Mouse (Mus musculus) liver, embryonic 14.5 days (tissue): ENCODE results near the gene Serpinb9c. TPM values are rescaled to one million over a fixed set of nuclear protein-coding genes. Genes with fewer than 3 reads are reported as not detected.

Experiments
- ATAC-seq: fragments of 200-750 bp; cut with Nextera tagmentation; 2 replicates; pipeline ENCODE4 v1.8.0; 2017; ENCODE audit warnings: moderate number of reproducible peaks, mild to moderate bottlenecking, moderate library complexity; ENCODE audit not compliant: insufficient read depth
- DNase-seq, 3 experiments: peaks; one replicate each; pipeline ENCODE4 v3.0.0-alpha.2; 2012 to 2013; ENCODE audit warnings: low read depth in 3 of 3, low spot score in 3 of 3
- H3K27ac ChIP-seq: fragments of 300-500 bp; sonication (generic); 2 replicates; pipeline ENCODE4 v1.5.1; 2014; ENCODE audit warnings: moderate library complexity, mild to moderate bottlenecking, control low read depth, inconsistent platforms
- H3K27me3 ChIP-seq: fragments of 300-500 bp; sonication (generic); 2 replicates; pipeline ENCODE4 v1.6.1; 2014; ENCODE audit warnings: mild to moderate bottlenecking, low read length, moderate library complexity; ENCODE audit not compliant: control insufficient read depth, insufficient read depth
- H3K36me3 ChIP-seq: fragments of 300-500 bp; sonication (generic); replicated peaks from 2 replicates; pipeline ENCODE4 v1.6.1; 2014; ENCODE audit warnings: low read depth; ENCODE audit not compliant: control insufficient read depth, insufficient read depth
- H3K4me1 ChIP-seq, 2 experiments: fragments of 200-500 bp in 1 of 2; fragments of 300-500 bp in 1 of 2; sonication (generic) in 1 of 2; replicated peaks; 2 replicates each; pipeline ENCODE4 v1.6.1; 2012 to 2014; ENCODE audit warnings: antibody characterized with exemption in 1 of 2, inconsistent platforms in 1 of 2, low read length in 1 of 2; ENCODE audit not compliant: control insufficient read depth in 2 of 2, insufficient read depth in 2 of 2
- H3K4me2 ChIP-seq: fragments of 300-500 bp; sonication (generic); 2 replicates; pipeline ENCODE4 v1.6.1; 2014; ENCODE audit warnings: low read depth, mild to moderate bottlenecking, control low read depth, moderate library complexity
- H3K4me3 ChIP-seq, 2 experiments: fragments of 200-500 bp in 1 of 2; fragments of 300-500 bp in 1 of 2; sonication (generic) in 1 of 2; 2 replicates each; pipeline ENCODE4 v1.5.1; 2012 to 2014; ENCODE audit warnings: low read depth in 2 of 2, low read length in 2 of 2, mild to moderate bottlenecking in 2 of 2, control low read depth in 1 of 2, inconsistent platforms in 1 of 2, moderate library complexity in 1 of 2; ENCODE audit not compliant: insufficient read depth in 1 of 2
- H3K9ac ChIP-seq: fragments of 300-500 bp; sonication (generic); replicated peaks from 2 replicates; pipeline ENCODE4 v1.6.1; 2014; ENCODE audit warnings: mild to moderate bottlenecking, control low read depth, moderate library complexity
- H3K9me3 ChIP-seq: fragments of 300-500 bp; sonication (generic); 2 replicates; pipeline ENCODE4 v1.6.1; 2016; ENCODE audit warnings: low read length, mixed read lengths; ENCODE audit not compliant: control insufficient read depth
- CTCF ChIP-seq: IDR thresholded peaks from 2 replicates; pipeline ENCODE4 v1.5.1; 2016; ENCODE audit warnings: antibody characterized with exemption, low read depth, control low read depth
- EP300 ChIP-seq: IDR thresholded peaks from 2 replicates; pipeline ENCODE4 v1.6.1; 2016; ENCODE audit warnings: antibody characterized with exemption, low read depth
- WGBS: fragments of 180-500 bp; shearing (Covaris S2); extraction: QIAGEN DNeasy Blood & Tissue Kit; methylation state at CpG from one replicate; pipeline ENCODE4 v1.1.7; 2014; ENCODE audit not compliant: insufficient replicate concordance; 5-methylcytosine and 5-hydroxymethylcytosine counted together
- polyA plus RNA-seq, 2 experiments: library from polyadenylated mRNA; depleted of rRNA in 1 of 2; stranded (reverse) in 1 of 2; unstranded in 1 of 2; fragments of >200 nt; fragmentation: Nextera tagmentation in 1 of 2; extraction: Ambion mirVana in 1 of 2; gene quantifications; 2 replicates each; pipeline versions ENCODE4 v1.2.1 to v1.2.3; 2012 to 2014

Gene Serpinb9c
- polyA plus RNA-seq, 2 experiments: not detected

GRCm38 (mm10) chr13:33137717-33138116 is 21.8 kb downstream of the Serpinb9c start:
- H3K9me3 ChIP-seq: no peaks in the 10 kb centered on the region
- no peak overlapping the region for H3K4me2 ChIP-seq
- 66% methylated on average over 2 of the region's 2 CpGs for WGBS
- no peaks in the 10 kb centered on the region for H3K4me1 ChIP-seq
- ATAC-seq: no peak
- H3K4me3 ChIP-seq: no peak overlapping the region
- H3K27ac ChIP-seq: no peak overlapping the region
- no peaks in the 10 kb centered on the region for H3K36me3 ChIP-seq
- TF ChIP-seq CTCF (no peak), EP300 (no peak)
- no peak for DNase-seq
- H3K9ac ChIP-seq: no peak overlapping the region
- no peaks in the 10 kb centered on the region for H3K27me3 ChIP-seq

DNA sequence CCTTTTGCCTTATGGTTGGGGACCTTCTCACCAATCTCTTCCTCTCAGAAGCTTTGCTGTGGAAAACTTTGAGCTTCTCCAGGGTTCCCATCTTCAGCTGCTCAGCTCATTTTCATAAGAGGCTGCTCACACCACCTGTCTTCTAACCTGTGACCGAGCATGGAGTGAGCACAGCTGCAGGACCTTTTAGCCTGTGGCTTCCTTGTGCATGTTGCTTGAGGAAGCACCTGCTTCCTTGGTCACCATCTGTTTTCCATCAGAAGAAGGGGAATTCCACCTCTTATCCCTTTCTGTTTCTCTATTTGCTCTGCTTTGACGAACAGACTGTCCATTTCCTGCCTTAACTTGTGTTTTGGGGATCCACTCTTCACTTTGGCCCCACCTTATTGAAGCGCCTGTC is 46.5 kb downstream of the Serpinb9c start:
- ATAC-seq: no peak

DNA sequence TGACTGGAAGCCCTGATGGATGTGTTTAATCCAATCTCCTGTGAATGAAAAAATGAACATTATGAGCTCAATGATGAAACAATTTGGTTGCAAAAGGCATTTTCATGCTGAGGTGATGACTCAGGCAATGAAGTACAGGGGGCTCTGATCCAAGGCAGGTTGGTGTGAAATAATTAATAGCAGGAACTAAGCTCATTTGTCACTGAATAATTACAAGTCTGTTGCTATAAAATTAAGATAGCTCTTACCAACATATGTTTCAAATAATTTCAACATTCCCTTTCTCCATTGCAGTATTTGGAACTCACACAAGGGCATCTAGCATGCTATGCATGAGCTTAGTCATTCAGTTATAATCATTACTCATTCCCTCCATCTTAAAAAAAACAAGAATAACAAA is 53.9 kb downstream of the Serpinb9c start:
- no peak overlapping the region for H3K9ac ChIP-seq
- no peaks in the 10 kb centered on the region for H3K9me3 ChIP-seq
- no peaks in the 10 kb centered on the region for H3K36me3 ChIP-seq
- H3K27ac ChIP-seq: no peak overlapping the region
- ATAC-seq (no peak), DNase-seq (no peak)
- no peak overlapping the region for H3K4me3 ChIP-seq
- no peaks in the 10 kb centered on the region for H3K27me3 ChIP-seq
- H3K4me2 ChIP-seq: no peak overlapping the region
- TF ChIP-seq CTCF (no peak), EP300 (no peak)
- H3K4me1 ChIP-seq: no peaks in the 10 kb centered on the region

More for the DNA sequence above, 46.5 kb downstream of the Serpinb9c start:
- Histone ChIP-seq H3K4me3 (no peak overlapping the region), H3K9me3 (no peaks in the 10 kb centered on the region), H3K27me3 (no peaks in the 10 kb centered on the region), H3K27ac (no peak overlapping the region), H3K9ac (no peak overlapping the region), H3K4me1 (no peaks in the 10 kb centered on the region), H3K36me3 (no peaks in the 10 kb centered on the region), H3K4me2 (no peak overlapping the region)
- no peak for TF ChIP-seq CTCF
- no peak for DNase-seq
- WGBS: 18% methylated on average over 3 of the region's 3 CpGs

Other genes starting within 250 kb of the Serpinb9c start
- 2.2 and 4.2 TPM in 2 replicates for gene Serpinb6b, start 194.5 kb downstream of the Serpinb9c start, polyA plus RNA-seq (2012; rRNA removed)
- 5.3 and 5.5 TPM in 2 replicates for gene Serpinb6b, start 194.5 kb downstream of the Serpinb9c start, polyA plus RNA-seq (2014; fragmentation: Nextera tagmentation; extraction: Ambion mirVana)
- gene Serpinb9, start 156.5 kb downstream of the Serpinb9c start, polyA plus RNA-seq (2012; rRNA removed): 0.77 and 1.0 TPM in 2 replicates
- gene Serpinb9, start 156.5 kb downstream of the Serpinb9c start, polyA plus RNA-seq (2014; fragmentation: Nextera tagmentation; extraction: Ambion mirVana): 2.5 and 2.7 TPM in 2 replicates
- 0.02 and 0.04 TPM in 2 replicates for gene Serpinb9b, start 132.3 kb downstream of the Serpinb9c start, polyA plus RNA-seq (2012; rRNA removed)
- gene Serpinb9b, start 132.3 kb downstream of the Serpinb9c start, polyA plus RNA-seq (2014; fragmentation: Nextera tagmentation; extraction: Ambion mirVana): not detected in 2 replicates
- gene Serpinb1b, start 81.2 kb downstream of the Serpinb9c start, polyA plus RNA-seq (2012; rRNA removed): 0.02 TPM in 1 of 2 replicates, not detected in the other
- 0.23 TPM in 1 of 2 replicates, not detected in the other for gene Serpinb1b, start 81.2 kb downstream of the Serpinb9c start, polyA plus RNA-seq (2014; fragmentation: Nextera tagmentation; extraction: Ambion mirVana)
- gene Serpinb9d, start 33.2 kb upstream of the Serpinb9c start, polyA plus RNA-seq (2012; rRNA removed): not detected in 2 replicates
- not detected in 2 replicates for gene Serpinb9d, start 33.2 kb upstream of the Serpinb9c start, polyA plus RNA-seq (2014; fragmentation: Nextera tagmentation; extraction: Ambion mirVana)
- gene Serpinb9e, start 89.9 kb upstream of the Serpinb9c start, polyA plus RNA-seq (2012; rRNA removed): not detected in 2 replicates
- not detected in 2 replicates for gene Serpinb9e, start 89.9 kb upstream of the Serpinb9c start, polyA plus RNA-seq (2014; fragmentation: Nextera tagmentation; extraction: Ambion mirVana)
- gene Serpinb9f, start 164.3 kb upstream of the Serpinb9c start, polyA plus RNA-seq (2012; rRNA removed): not detected in 2 replicates
- gene Serpinb9f, start 164.3 kb upstream of the Serpinb9c start, polyA plus RNA-seq (2014; fragmentation: Nextera tagmentation; extraction: Ambion mirVana): not detected in 2 replicates
- not detected in 2 replicates for gene Gm11397, start 236.0 kb upstream of the Serpinb9c start, polyA plus RNA-seq (2012; rRNA removed)
- not detected in 2 replicates for gene Gm11397, start 236.0 kb upstream of the Serpinb9c start, polyA plus RNA-seq (2014; fragmentation: Nextera tagmentation; extraction: Ambion mirVana)